1 mouse cellular context compared by ENCODE assay signal in the genomic region with DNA sequence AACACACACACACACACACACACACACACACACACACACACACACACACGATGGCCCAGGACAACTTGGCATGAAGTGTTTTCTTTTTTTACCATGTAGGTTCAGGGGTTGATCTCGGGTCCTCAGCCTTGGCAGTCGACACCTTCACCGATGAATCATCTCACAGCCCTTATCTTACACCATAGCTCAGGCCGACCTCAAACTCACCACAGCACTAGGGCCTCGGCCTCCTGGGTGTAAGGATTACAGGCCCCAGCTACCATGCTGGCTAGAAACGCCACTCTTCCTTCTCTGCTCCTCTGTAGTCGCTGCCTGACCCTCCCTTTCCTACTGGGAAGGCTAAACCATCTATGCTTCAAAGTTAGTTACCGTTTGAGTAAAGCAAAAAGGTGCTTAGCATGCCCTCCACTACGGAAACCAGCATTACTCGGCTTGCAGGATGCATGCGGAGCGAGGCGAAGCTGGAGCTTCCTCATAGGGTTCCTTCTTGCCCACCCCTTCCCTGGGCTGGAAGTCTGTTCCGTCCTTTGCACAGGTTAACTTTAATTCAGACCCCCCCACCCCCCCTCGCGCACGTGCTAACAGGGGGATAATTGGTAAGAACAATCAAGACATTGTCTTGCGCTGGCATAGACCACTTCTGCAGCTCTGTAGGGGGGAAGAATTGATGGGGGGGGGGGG.
TF ChIP-seq lines count a peak whose summit lies in the region.

No protein-coding gene starts in this region.

TF ChIP-seq in MEL, 35 proteins besides CTCF, POLR2A, EP300 and RAD21 (continued from another document):
- TF ChIP-seq USF1 (IDR thresholded peaks at IDR 0.05; ENCODE audit: low read depth, low read length): no peak
- TF ChIP-seq MXI1 (IDR thresholded peaks at IDR 0.05; ENCODE audit: low read depth, low read length): peak; percentile 36; the same call in 1 of the 2 replicates
TF ChIP-seq in MEL: peak in this region for 10.
